Mouse (Mus musculus) embryonic facial prominence, embryonic 11.5 days (tissue): ENCODE results near the gene Actn4. TPM values are rescaled to one million over a fixed set of nuclear protein-coding genes. Genes with fewer than 3 reads are reported as not detected.

Experiments
- ATAC-seq: fragments of 200-750 bp; cut with Nextera tagmentation; replicated peaks from 2 replicates; pipeline ENCODE4 v1.8.0; 2017; ENCODE audit warnings: low read depth; ENCODE audit not compliant: insufficient number of reproducible peaks, low FRiP score, low TSS enrichment
- DNase-seq: peaks from one replicate; pipeline ENCODE4 v3.0.0-alpha.2; 2015; ENCODE audit warnings: low spot score
- H3K27ac ChIP-seq: fragments of 300-500 bp; sonication (generic); replicated peaks from 2 replicates; pipeline ENCODE4 v1.5.1; 2014; ENCODE audit warnings: mild to moderate bottlenecking, low read depth, low read length, control low read depth
- H3K27me3 ChIP-seq: fragments of 300-500 bp; sonication (generic); 2 replicates; pipeline ENCODE4 v1.6.1; 2014; ENCODE audit warnings: mild to moderate bottlenecking, low read length, moderate library complexity, mixed read lengths; ENCODE audit not compliant: control insufficient read depth, insufficient read depth
- H3K36me3 ChIP-seq: fragments of 300-500 bp; sonication (generic); replicated peaks from 2 replicates; pipeline ENCODE4 v1.6.1; 2014; ENCODE audit warnings: low read depth, mild to moderate bottlenecking, low read length, moderate library complexity, mixed read lengths; ENCODE audit not compliant: control insufficient read depth, insufficient read depth
- H3K4me1 ChIP-seq: fragments of 300-500 bp; sonication (generic); 2 replicates; pipeline ENCODE4 v1.6.1; 2014; ENCODE audit warnings: low read length, mixed read lengths; ENCODE audit not compliant: control insufficient read depth, insufficient read depth
- H3K4me2 ChIP-seq: fragments of 300-500 bp; sonication (generic); 2 replicates; pipeline ENCODE4 v1.6.1; 2014; ENCODE audit warnings: low read depth, mild to moderate bottlenecking, control low read depth, low read length, moderate library complexity
- H3K4me3 ChIP-seq: fragments of 300-500 bp; sonication (generic); 2 replicates; pipeline ENCODE4 v1.5.1; 2014; ENCODE audit warnings: low read depth, low read length, control low read depth
- H3K9ac ChIP-seq: fragments of 300-500 bp; sonication (generic); replicated peaks from 2 replicates; pipeline ENCODE4 v1.6.1; 2014; ENCODE audit warnings: mild to moderate bottlenecking, control low read depth, low read length
- H3K9me3 ChIP-seq: fragments of 300-500 bp; sonication (generic); replicated peaks from 2 replicates; pipeline ENCODE4 v1.6.1; 2016; ENCODE audit warnings: mild to moderate bottlenecking, low read length, inconsistent platforms, mixed read lengths; ENCODE audit not compliant: control insufficient read depth
- WGBS: fragments of 180-500 bp; shearing (Covaris S2); extraction: QIAGEN DNeasy Blood & Tissue Kit; methylation state at CpG from one replicate; pipeline ENCODE4 v1.1.7; 2014; 5-methylcytosine and 5-hydroxymethylcytosine counted together
- polyA plus RNA-seq: library from polyadenylated mRNA; unstranded; fragments of >200 nt; fragmentation: Nextera tagmentation; extraction: Ambion mirVana; gene quantifications from 2 replicates; pipeline ENCODE4 v1.2.1, GENCODE M21; 2014

Actn4 gene
- 190 and 201 TPM in 2 replicates for polyA plus RNA-seq

DNA sequence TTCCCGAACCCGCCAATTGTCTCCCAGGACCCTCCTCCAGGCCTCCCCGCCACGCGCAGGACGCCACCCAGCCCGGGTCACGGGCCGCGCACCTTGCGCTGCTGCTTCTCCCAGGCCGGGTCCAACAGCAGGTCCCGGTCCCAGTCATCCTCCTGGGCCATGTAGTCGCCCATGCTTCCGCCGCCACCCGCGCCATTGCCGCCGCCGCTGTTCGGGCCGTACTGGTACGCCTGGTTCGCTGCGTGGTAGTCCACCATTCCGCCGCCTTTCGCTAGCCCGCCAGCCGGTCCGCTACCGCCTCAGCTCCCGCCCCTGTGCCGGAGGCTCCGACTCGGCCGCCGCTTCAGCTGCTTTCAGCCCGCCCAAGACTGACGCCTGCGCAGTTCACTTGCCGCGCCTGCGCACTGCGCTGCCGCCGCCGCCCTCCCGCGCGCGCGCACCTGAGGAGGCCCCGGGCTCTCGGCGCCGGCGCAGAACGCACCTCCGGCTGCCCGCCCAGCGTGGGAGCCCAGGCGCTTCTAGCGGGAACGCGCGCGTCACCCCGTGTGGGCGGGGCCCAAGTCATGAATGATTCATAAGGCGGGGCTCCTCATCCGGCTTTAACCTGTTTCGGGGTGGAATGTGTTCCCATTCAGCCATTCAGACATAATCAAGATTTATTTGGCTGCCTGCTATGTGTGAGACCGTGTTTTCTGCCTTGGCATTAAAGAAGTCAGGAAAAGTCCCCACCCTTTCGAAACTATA lies at the start of gene Actn4:
TSS of gene Actn4 (minus strand) at position 414 of the 744 bp plus-strand sequence.
- H3K36me3 ChIP-seq, result no peaks in the 10 kb centered on the region
- peak; percentile 99 for DNase-seq
- H3K4me3 ChIP-seq, result peak within 1 kb of the TSS; percentile 98
- H3K9ac ChIP-seq, result peak within 1 kb of the TSS; percentile 95
- peaks cover 8% of the 10 kb centered on the region for H3K4me1 ChIP-seq
- H3K9me3 ChIP-seq, result no peaks in the 10 kb centered on the region
- ATAC-seq, result peak; percentile 80
- H3K27ac ChIP-seq, result peak within 1 kb of the TSS; percentile 62
- peak within 1 kb of the TSS; percentile 75 for H3K4me2 ChIP-seq
- no peaks in the 10 kb centered on the region for H3K27me3 ChIP-seq
- under 1% methylated on average over 76 of the region's 76 CpGs for WGBS

DNA sequence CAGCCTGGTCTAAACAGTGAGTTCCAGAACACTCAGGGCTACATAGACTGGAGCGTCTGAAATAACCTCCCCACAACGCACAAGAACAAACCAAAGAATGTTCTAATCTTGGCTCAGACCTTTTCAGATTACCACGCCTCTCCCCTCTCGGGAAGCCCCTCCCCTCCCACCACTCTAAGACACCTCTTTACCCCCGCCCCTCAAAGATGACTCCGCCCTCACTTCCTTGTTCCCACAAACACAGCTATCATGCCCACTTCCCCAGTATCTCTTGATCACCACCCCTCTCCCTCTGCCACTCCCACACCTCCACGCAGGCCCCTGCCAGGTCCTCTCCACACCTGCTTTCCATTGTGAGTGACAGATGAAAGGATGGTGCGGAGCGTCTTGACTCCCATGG lies 46.6 kb upstream of the Actn4 start:
- Histone ChIP-seq H3K4me2 (no peak overlapping the region), H3K9ac (no peak overlapping the region), H3K36me3 (no peaks in the 10 kb centered on the region), H3K27ac (no peak overlapping the region), H3K4me3 (no peak overlapping the region), H3K9me3 (no peaks in the 10 kb centered on the region), H3K4me1 (no peaks in the 10 kb centered on the region), H3K27me3 (no peaks in the 10 kb centered on the region)
- 77% methylated on average over 9 of the region's 9 CpGs for WGBS
- DNase-seq (no peak), ATAC-seq (no peak)

DNA sequence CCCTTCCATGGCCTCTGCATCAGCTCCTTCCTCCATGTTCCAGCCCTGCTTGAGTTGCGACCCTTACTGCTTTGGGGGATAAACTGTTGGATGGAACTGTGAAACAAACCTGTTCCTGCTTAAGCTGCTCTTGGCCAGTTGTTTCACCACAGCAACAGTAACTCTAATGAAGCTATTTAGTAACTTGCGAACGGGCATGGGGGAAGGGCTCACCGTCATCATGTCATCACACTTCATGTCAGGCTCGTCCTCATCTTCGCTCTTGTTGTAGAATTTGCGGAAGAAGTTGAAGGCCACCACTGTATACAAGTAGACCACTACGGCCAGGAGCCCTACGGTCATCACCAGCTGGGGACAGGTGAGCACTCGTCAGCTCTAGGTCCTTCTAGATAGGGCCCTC lies 46.0 kb upstream of the Actn4 start:
- WGBS, result 95% methylated on average over 10 of the region's 10 CpGs
- H3K9ac ChIP-seq, result no peak overlapping the region
- no peaks in the 10 kb centered on the region for H3K27me3 ChIP-seq
- no peak for DNase-seq
- no peaks in the 10 kb centered on the region for H3K36me3 ChIP-seq
- no peak overlapping the region for H3K4me3 ChIP-seq
- ATAC-seq, result no peak
- H3K9me3 ChIP-seq, result no peaks in the 10 kb centered on the region
- H3K4me2 ChIP-seq, result no peak overlapping the region
- H3K27ac ChIP-seq, result no peak overlapping the region
- no peaks in the 10 kb centered on the region for H3K4me1 ChIP-seq

DNA sequence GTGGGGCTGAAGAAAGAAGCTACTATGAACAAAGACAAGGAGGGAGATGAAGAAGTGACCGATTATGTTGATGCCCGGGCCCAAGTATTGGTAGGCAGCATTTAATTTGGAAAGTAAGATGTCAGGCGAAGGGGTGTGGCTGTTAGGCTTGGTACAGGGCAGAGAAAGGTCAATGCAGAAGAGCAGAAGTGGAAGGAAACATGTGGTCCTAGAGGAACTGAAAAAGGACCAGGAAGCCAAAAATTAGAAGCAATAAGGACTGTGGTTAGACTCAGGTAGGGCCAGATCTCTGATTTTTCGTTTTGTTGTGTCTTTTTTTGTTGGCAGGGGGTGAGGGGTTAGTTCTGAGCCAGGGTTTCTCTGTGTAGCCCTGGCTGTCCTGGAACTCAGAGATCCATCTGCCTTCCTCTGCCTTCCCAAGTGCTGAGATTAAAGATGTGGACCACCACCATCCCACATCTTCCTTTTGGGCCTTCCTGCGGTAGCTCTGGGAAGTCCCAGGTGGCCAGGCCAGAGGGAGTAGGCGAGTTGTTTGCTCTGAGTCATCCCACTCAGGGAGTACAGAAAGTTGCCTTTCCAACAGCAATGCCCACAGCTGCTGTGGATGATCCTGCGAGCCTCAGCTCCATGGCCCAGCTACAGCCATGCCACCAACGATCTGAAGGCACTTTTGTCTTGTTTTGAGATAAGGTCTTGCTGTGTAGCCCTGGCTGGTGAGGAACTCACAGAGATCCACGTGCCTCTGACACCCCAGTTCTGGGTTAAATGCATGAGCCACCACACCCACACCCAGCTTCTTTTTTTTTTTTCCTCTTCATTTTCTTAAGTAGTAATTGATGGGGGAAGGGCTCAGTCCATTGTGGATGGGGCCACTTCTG lies 45.3 kb upstream of the Actn4 start:
- no peak overlapping the region for H3K9ac ChIP-seq
- WGBS, result 80% methylated on average over 9 of the region's 9 CpGs
- no peaks in the 10 kb centered on the region for H3K27me3 ChIP-seq
- H3K36me3 ChIP-seq, result no peaks in the 10 kb centered on the region
- H3K27ac ChIP-seq, result no peak overlapping the region
- ATAC-seq (no peak), DNase-seq (no peak)
- no peak overlapping the region for H3K4me3 ChIP-seq
- no peaks in the 10 kb centered on the region for H3K4me1 ChIP-seq
- no peak overlapping the region for H3K4me2 ChIP-seq
- H3K9me3 ChIP-seq, result no peaks in the 10 kb centered on the region

DNA sequence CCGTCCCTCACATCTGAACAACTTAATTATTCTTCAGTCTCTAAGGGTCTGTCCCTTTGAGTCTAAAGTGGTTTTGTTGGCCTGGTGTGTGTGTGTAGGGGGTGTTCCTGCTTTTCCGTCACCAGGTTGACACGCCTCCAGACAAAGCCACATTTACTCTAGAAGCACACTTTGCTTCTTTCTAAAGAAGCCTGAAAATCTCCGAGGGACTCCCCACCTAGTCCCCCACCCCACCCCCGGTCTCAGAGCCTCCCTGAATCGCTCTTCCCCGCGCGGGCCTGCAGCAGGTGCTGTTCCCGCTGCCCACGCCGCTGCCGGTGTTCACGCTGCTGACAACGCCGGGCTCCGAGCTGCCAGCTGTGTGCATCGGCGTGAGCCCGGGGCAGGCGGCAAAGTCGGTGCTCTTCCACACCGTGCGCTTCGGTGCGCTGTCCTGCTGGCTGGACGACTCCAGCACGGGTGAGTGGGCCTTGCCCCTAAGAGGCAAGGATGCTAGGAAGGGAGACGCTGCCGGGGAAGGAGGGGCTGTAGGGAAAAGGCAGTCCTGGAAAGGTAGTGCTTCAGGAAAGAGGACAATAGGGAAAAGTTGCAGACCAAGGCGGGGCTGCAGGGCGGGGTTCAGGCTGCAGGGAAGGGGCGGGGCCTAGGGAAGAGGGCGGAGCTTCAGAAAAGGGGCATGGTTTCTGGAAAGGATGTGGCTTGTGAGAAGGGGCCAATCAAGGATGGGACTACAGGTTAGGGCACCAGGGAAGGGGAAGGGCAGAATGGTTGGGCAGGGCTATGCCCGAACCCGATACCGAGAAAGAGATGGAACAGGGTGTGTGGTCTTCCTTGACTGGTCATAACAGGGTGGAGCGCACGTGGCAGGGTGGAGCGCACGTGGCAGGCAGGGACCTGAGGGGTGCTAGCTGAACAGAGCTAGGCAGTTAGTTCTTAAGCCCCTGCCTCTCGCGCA lies 38.8 kb upstream of the Actn4 start:
- peak; percentile 82 for ATAC-seq
- Histone ChIP-seq H3K4me1 (no peaks in the 10 kb centered on the region), H3K9me3 (no peaks in the 10 kb centered on the region), H3K27ac (no peak overlapping the region; the same call in 1 of the 2 replicates), H3K4me2 (peak overlapping the region; percentile 91), H3K27me3 (no peaks in the 10 kb centered on the region), H3K36me3 (no peaks in the 10 kb centered on the region), H3K9ac (peak overlapping the region; percentile 77), H3K4me3 (peak overlapping the region; percentile 44)
- WGBS, result 5% methylated on average over 43 of the region's 43 CpGs
- DNase-seq, result peak; percentile 87

DNA sequence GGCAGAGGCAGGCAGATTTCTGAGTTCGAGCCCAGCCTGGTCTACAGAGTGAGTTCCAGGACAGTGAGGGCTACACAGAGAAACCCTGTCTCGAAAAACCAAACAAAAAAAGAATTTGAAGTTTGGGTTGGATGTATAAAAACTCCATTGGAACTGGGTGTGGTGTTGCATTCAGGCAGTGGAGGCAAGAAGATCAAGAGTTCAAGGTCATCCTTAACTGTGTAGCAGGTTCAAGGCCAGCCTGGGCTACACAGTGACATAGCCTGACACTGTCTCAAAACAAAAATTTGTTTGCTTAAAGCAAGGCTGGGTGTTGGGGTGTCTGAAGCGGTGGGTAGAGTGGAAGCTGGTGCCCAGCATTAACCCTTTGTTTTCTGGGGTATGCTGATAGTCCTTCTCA lies 31.3 kb upstream of the Actn4 start:
- Histone ChIP-seq H3K27ac (no peak overlapping the region), H3K9me3 (no peaks in the 10 kb centered on the region), H3K4me3 (no peak overlapping the region), H3K27me3 (no peaks in the 10 kb centered on the region), H3K4me2 (no peak overlapping the region), H3K36me3 (no peaks in the 10 kb centered on the region), H3K4me1 (no peaks in the 10 kb centered on the region), H3K9ac (no peak overlapping the region)
- ATAC-seq, result no peak
- 82% methylated on average over 3 of the region's 3 CpGs for WGBS
- no peak for DNase-seq

DNA sequence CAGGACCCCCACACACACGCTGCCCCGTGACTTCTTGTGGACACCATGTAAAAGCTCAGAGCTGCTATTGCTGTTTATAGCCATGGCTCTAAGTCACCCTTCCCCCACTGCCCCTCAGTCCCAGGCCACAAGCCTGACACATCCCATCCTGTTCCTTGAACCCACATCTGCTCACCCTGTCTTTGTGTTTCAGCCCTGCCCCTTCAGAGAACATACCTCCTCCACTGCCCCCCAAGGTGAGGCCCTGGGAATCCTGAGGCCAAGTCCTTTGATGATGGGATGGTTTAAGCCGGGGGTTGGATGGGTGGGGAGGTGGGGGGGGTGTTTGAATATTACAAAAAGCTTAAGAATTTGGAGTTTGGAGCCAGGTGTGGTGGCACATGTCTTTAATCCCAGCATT lies 30.9 kb upstream of the Actn4 start:
- DNase-seq (no peak), ATAC-seq (no peak)
- Histone ChIP-seq H3K27ac (no peak overlapping the region), H3K4me3 (no peak overlapping the region), H3K36me3 (no peaks in the 10 kb centered on the region), H3K4me1 (no peaks in the 10 kb centered on the region), H3K27me3 (no peaks in the 10 kb centered on the region), H3K9me3 (no peaks in the 10 kb centered on the region), H3K9ac (no peak overlapping the region), H3K4me2 (no peak overlapping the region)
- WGBS, result 94% methylated on average over 3 of the region's 3 CpGs
